Mouse (Mus musculus) erythroblast, embryonic 14.5 days (primary cell): ENCODE data around the gene Strip2.

Experiments
- GATA1 ChIP-seq: IDR thresholded peaks from 2 replicates; pipeline ENCODE4 v1.6.1; 2012; ENCODE audit warnings: low read length, inconsistent platforms, mixed read lengths
- TAL1 ChIP-seq: IDR thresholded peaks from 3 replicates; pipeline ENCODE4 v1.6.1; 2012; ENCODE audit warnings: low read length, inconsistent platforms, mixed read lengths

- no peak for TF ChIP-seq GATA1
- no peak for TF ChIP-seq TAL1
Observed at GRCm38 (mm10) chr6:29935741-29936140, 18.9 kb downstream of the Strip2 start.
